Comparison of ENCODE assay signal across 27 mouse cellular contexts in the genomic region with DNA sequence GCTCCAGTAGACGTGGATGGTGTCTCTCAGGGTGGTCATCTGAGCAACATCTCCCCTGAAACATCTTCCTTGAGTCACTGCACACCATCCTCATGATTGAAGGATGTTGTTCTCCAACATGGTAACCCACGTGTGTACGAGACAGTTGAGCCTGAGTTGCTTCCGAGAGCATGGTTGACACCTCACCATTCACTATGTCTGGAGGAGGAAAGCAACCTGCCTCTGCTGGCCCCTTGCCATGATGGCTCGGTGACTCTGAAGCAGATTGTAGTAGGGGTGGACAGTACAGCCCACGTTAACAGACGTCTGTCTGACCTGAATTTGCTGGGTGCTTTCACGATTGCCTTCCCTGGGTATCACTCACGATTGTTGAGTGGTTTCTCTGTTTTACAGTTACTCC.
DNase-seq lines count a peak whose midpoint lies in the region; ATAC-seq lines count a peak whose summit lies in the region.
"Had no signal": no experiment of that assay in that cellular context is flagged by ENCODE, and none has a peak within 500 bp of the region (broad histone marks: within the 10 kb centered on the region; RNA-seq: fewer than 3 reads in every experiment).

No protein-coding gene starts in this region.

- H3K27me3 ChIP-seq in hindbrain, embryonic 11.5 days (ENCODE audit: control insufficient read depth, insufficient read depth, low read length) = no peaks in the 10 kb centered on the region
- H3K27me3 ChIP-seq: CH12.LX; embryonic facial prominence, embryonic 13.5 days; forebrain, embryonic 15.5 days; heart, embryonic 12.5 days; limb, embryonic 15.5 days; midbrain, embryonic 12.5 days; neural tube, embryonic 13.5 days had no signal

- 0 out of 2 replicates have a peak, but pooled peaks have one; percentile 15 for ATAC-seq in cerebellum, adult (ENCODE audit: insufficient number of reproducible peaks, low FRiP score, low TSS enrichment)
- ATAC-seq in hindbrain, embryonic 11.5 days (ENCODE audit: low FRiP score) = no peak
- ATAC-seq: forebrain, embryonic 15.5 days had no signal

- no peak overlapping the region for H3K9ac ChIP-seq in hindbrain, embryonic 11.5 days (ENCODE audit: low read depth, low read length)
- H3K9ac ChIP-seq: embryonic facial prominence, embryonic 13.5 days; forebrain, embryonic 15.5 days; heart, embryonic 12.5 days; hindbrain, embryonic 14.5 days; limb, embryonic 15.5 days; liver, embryonic 14.5 days; lung, embryonic 14.5 days; midbrain, embryonic 12.5 days; neural tube, embryonic 13.5 days had no signal

- no peaks in the 10 kb centered on the region for H3K4me1 ChIP-seq in hindbrain, embryonic 11.5 days (replicated peaks; ENCODE audit: control insufficient read depth, insufficient read depth, low read length)
- H3K4me1 ChIP-seq: forebrain, embryonic 10.5 days; forebrain, embryonic 15.5 days; heart, embryonic 12.5 days; midbrain, embryonic 12.5 days; neural tube, embryonic 13.5 days had no signal

- no peaks in the 10 kb centered on the region for H3K36me3 ChIP-seq in hindbrain, embryonic 11.5 days (ENCODE audit: control insufficient read depth, insufficient read depth, low read length)
- H3K36me3 ChIP-seq: embryonic facial prominence, embryonic 13.5 days; forebrain, embryonic 10.5 days; forebrain, embryonic 15.5 days; limb, embryonic 10.5 days; limb, embryonic 15.5 days; midbrain, embryonic 12.5 days; neural tube, embryonic 13.5 days had no signal

- no peak overlapping the region for H3K4me3 ChIP-seq in hindbrain, embryonic 11.5 days (ENCODE audit: low read depth, low read length)
- H3K4me3 ChIP-seq: embryonic facial prominence, embryonic 13.5 days; forebrain, embryonic 10.5 days; forebrain, embryonic 15.5 days; heart, adult 2 months; heart, embryonic 12.5 days; limb, embryonic 10.5 days; limb, embryonic 15.5 days; midbrain, embryonic 12.5 days; neural tube, embryonic 13.5 days had no signal

- H3K4me2 ChIP-seq in hindbrain, embryonic 11.5 days (replicated peaks; ENCODE audit: low read depth, low read length) = no peak overlapping the region
- H3K4me2 ChIP-seq: embryonic facial prominence, embryonic 13.5 days; forebrain, embryonic 15.5 days; heart, embryonic 12.5 days; hindbrain, embryonic 14.5 days; limb, embryonic 15.5 days; lung, embryonic 14.5 days; midbrain, embryonic 12.5 days; neural tube, embryonic 13.5 days had no signal

- H3K27ac ChIP-seq in hindbrain, embryonic 11.5 days (ENCODE audit: low read depth, low read length) = no peak overlapping the region
- H3K27ac ChIP-seq: embryonic facial prominence, embryonic 13.5 days; forebrain, embryonic 10.5 days; forebrain, embryonic 15.5 days; heart, adult 2 months; hindbrain, embryonic 14.5 days; limb, embryonic 10.5 days; limb, embryonic 15.5 days; liver, embryonic 14.5 days; midbrain, embryonic 12.5 days; neural tube, embryonic 13.5 days had no signal

- DNase-seq in cerebellum, postnatal 4 days (ENCODE audit: low spot score in 2 of 2) = no peak
- peak; percentile 21 for DNase-seq in left cerebral cortex, postnatal 4 days
- DNase-seq in left cerebral cortex, adult 11 months (ENCODE audit: low spot score) = no peak
- peak; percentile 71 to 74 for DNase-seq in cerebellum, postnatal 10 days
- DNase-seq in thymus, postnatal 0 days (ENCODE audit: low spot score) = no peak
- no peak for DNase-seq in hindbrain, embryonic 11.5 days (ENCODE audit: low spot score)
- DNase-seq: adrenal gland, adult 2 months; adrenal gland, postnatal 36 days; gastrocnemius, postnatal 25 days; heart, adult 2 months; heart, postnatal 4 days; kidney, adult 9 months; kidney, postnatal 10 days; lung, embryonic 14.5 days; lung, postnatal 14 days had no signal

- WGBS in hindbrain, embryonic 11.5 days = 94% methylated on average over 9 of the region's 9 CpGs

- H3K9me3 ChIP-seq in hindbrain, embryonic 11.5 days (ENCODE audit: control insufficient read depth, low read length) = no peaks in the 10 kb centered on the region
- H3K9me3 ChIP-seq: embryonic facial prominence, embryonic 13.5 days; forebrain, embryonic 10.5 days; forebrain, embryonic 15.5 days; heart, embryonic 12.5 days; limb, embryonic 10.5 days; limb, embryonic 15.5 days; midbrain, embryonic 12.5 days; neural tube, embryonic 13.5 days had no signal

- intact Hi-C loops in left cerebral cortex, postnatal 4 days (cut with DNase I) = no loop called here

Comparison
In these comparisons a context has a peak if more than half of its experiments do, and no peak if none do; other contexts are left out.
1. DNase-seq: peak in left cerebral cortex, postnatal 4 days (single experiment) and cerebellum, postnatal 10 days (2 of 2); none in cerebellum, postnatal 4 days (0 of 2), left cerebral cortex, adult 11 months (single experiment), thymus, postnatal 0 days (single experiment) and hindbrain, embryonic 11.5 days (single experiment).